Mouse (Mus musculus) C2C12 (cell line): Measurements from ENCODE around the gene Ccdc57.
"Not testable (repeated sequence)": the region's sequence is repeated elsewhere in the genome, so short reads cannot be mapped to it uniquely, and the experiment has no call there.

Experiments
- CTCF ChIP-seq: IDR thresholded peaks from one replicate; pipeline ENCODE4 v1.5.1; 2011; ENCODE audit not compliant: control insufficient read depth, insufficient read depth, insufficient read length
- MAX ChIP-seq: IDR thresholded peaks from one replicate; pipeline ENCODE4 v1.6.1; 2011; ENCODE audit warnings: mild to moderate bottlenecking, control low read depth
- USF1 ChIP-seq: IDR thresholded peaks from one replicate; pipeline ENCODE4 v1.6.1; 2011; ENCODE audit warnings: low read depth, mild to moderate bottlenecking, control low read depth, moderate library complexity

DNA sequence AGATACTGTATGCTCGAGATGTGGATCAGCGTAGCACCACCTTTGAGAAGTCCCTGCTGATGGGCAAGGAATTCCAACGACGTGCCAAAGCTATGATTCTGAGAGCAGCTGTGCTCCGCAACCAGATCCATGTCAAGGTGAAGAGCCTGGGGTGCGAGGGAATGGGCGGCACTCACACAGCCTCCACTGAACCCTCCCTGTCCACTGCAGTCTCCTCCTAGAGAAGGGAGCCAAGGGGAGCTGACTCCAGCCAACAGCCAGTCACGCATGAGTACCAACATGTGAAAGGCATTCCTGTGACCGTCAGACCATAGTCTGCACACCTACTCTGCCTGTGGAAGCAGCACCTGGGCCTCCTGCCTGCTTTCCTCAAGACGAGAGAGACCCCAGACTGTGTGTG lies 144.2 kb downstream of the Ccdc57 start:
- not testable (repeated sequence) for TF ChIP-seq CTCF, MAX, USF1
